Mouse (Mus musculus) limb, embryonic 12.5 days (tissue): ENCODE data around the gene Nsun4. TPM values are rescaled to one million over a fixed set of nuclear protein-coding genes. Genes with fewer than 3 reads are reported as not detected.

Source experiments
- polyA plus RNA-seq: library from polyadenylated mRNA; unstranded; fragments of >200 nt; fragmentation: Nextera tagmentation; extraction: Ambion mirVana; gene quantifications from 2 replicates; pipeline ENCODE4 v1.2.1, GENCODE M21; 2016

Nsun4 gene
- polyA plus RNA-seq, 1 experiment from 2014 or later: 18.4 TPM

Other genes starting within 250 kb of the Nsun4 start
- gene Mob3c, start 225.8 kb downstream of the Nsun4 start, polyA plus RNA-seq: 8.4 and 8.8 TPM in 2 replicates
- 33.6 and 38.0 TPM in 2 replicates for gene Mknk1, start 214.7 kb downstream of the Nsun4 start, polyA plus RNA-seq
- not detected in 2 replicates for gene Kncn, start 169.5 kb downstream of the Nsun4 start, polyA plus RNA-seq
- 0.13 and 0.38 TPM in 2 replicates for gene 6430628N08Rik, start 163.2 kb downstream of the Nsun4 start, polyA plus RNA-seq
- gene Dmbx1, start 114.0 kb downstream of the Nsun4 start, polyA plus RNA-seq: 0.08 and 0.13 TPM in 2 replicates
- 0.81 and 1.1 TPM in 2 replicates for gene Faah, start 36.0 kb downstream of the Nsun4 start, polyA plus RNA-seq
- 436 and 452 TPM in 2 replicates for gene Uqcrh, start 21.2 kb upstream of the Nsun4 start, polyA plus RNA-seq
- gene Lrrc41, start 21.4 kb upstream of the Nsun4 start, polyA plus RNA-seq: 78.9 and 82.6 TPM in 2 replicates
- gene Rad54l, start 69.8 kb upstream of the Nsun4 start, polyA plus RNA-seq: 53.9 and 59.2 TPM in 2 replicates
- 73.8 and 74.8 TPM in 2 replicates for gene Pomgnt1, start 70.0 kb upstream of the Nsun4 start, polyA plus RNA-seq
- gene Lurap1, start 97.5 kb upstream of the Nsun4 start, polyA plus RNA-seq: 2.6 and 2.8 TPM in 2 replicates
- gene Tspan1, start 113.7 kb upstream of the Nsun4 start, polyA plus RNA-seq: 0.10 and 0.16 TPM in 2 replicates
- not detected in 2 replicates for gene 1700042G07Rik, start 119.5 kb upstream of the Nsun4 start, polyA plus RNA-seq
- not detected in 2 replicates for gene Gm49337, start 119.5 kb upstream of the Nsun4 start, polyA plus RNA-seq
- gene Pik3r3, start 167.7 kb upstream of the Nsun4 start, polyA plus RNA-seq: 45.2 and 50.7 TPM in 2 replicates